In the genomic region with DNA sequence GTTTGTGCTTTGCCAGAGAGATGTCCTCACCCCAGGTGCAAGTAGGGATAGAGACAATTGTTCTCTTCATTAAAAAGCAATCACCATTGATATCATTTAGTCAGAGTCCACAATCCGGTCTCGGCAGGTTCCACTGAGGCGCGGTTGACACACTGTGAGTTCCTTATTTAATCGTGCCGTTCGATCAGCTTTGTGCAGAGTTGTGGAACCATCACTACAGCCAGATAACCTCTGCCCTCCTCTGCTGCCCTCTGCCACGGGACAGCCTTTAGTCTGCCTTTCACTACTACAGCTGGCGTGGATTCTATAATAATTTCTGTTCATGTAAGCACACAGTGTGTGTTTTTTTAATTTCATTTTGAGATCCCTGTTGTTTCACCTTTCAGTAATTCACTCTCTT, we compare ENCODE assay signal across 15 mouse cellular contexts.
"Had no signal": no experiment of that assay in that cellular context is flagged by ENCODE, and none has a peak within 500 bp of the region (broad histone marks: within the 10 kb centered on the region; RNA-seq: fewer than 3 reads in every experiment).

No protein-coding gene starts in this region.

- H3K4me3 ChIP-seq: kidney, embryonic 15.5 days; limb, embryonic 12.5 days; limb, embryonic 15.5 days; midbrain, embryonic 12.5 days; midbrain, embryonic 15.5 days; neural tube, embryonic 13.5 days had no signal

- H3K9me3 ChIP-seq: kidney, embryonic 15.5 days; limb, embryonic 12.5 days; limb, embryonic 15.5 days; midbrain, embryonic 12.5 days; midbrain, embryonic 15.5 days; neural tube, embryonic 13.5 days had no signal

- H3K4me1 ChIP-seq: kidney, embryonic 15.5 days; limb, embryonic 15.5 days had no signal

- DNase-seq: kidney, adult 11 months; kidney, adult 8-10 months; kidney, postnatal 10 days; kidney, postnatal 4 days; left cerebral cortex, postnatal 4 days; lung, embryonic 14.5 days; thymus, adult 18-20 months; thymus, postnatal 36 days had no signal

- H3K4me2 ChIP-seq: kidney, embryonic 15.5 days; limb, embryonic 12.5 days; limb, embryonic 15.5 days; lung, embryonic 14.5 days; midbrain, embryonic 12.5 days; midbrain, embryonic 15.5 days; neural tube, embryonic 13.5 days had no signal

- ATAC-seq: midbrain, embryonic 15.5 days had no signal

- H3K27me3 ChIP-seq: kidney, embryonic 15.5 days; limb, embryonic 12.5 days; limb, embryonic 15.5 days; midbrain, embryonic 12.5 days; midbrain, embryonic 15.5 days; neural tube, embryonic 13.5 days had no signal

- H3K36me3 ChIP-seq: kidney, embryonic 15.5 days; limb, embryonic 12.5 days; limb, embryonic 15.5 days; midbrain, embryonic 12.5 days; midbrain, embryonic 15.5 days; neural tube, embryonic 13.5 days had no signal

- H3K27ac ChIP-seq: kidney, embryonic 15.5 days; limb, embryonic 12.5 days; limb, embryonic 15.5 days; macrophage; midbrain, embryonic 12.5 days; midbrain, embryonic 15.5 days; neural tube, embryonic 13.5 days had no signal

- H3K9ac ChIP-seq: kidney, embryonic 15.5 days; limb, embryonic 12.5 days; limb, embryonic 15.5 days; lung, embryonic 14.5 days; midbrain, embryonic 12.5 days; midbrain, embryonic 15.5 days; neural tube, embryonic 13.5 days had no signal
